Mouse (Mus musculus): ENCODE measurements around the gene Psmb9. TPM values are rescaled to one million over a fixed set of nuclear protein-coding genes. Genes with fewer than 3 reads are reported as not detected.
"Not testable (repeated sequence)": the region's sequence is repeated elsewhere in the genome, so short reads cannot be mapped to it uniquely, and the experiment has no call there.

The Psmb9 gene
- polyA plus RNA-seq, 1 experiment from 2014 or later = 36.8 TPM

- no peaks in the 10 kb centered on the region for H3K9me3 ChIP-seq (ENCODE audit: control insufficient read depth)
- ATAC-seq = peak; percentile 65; the same call in 1 of the 2 replicates
- 50% methylated on average over 4 of the region's 4 CpGs for WGBS
- H3K4me2 ChIP-seq (replicated peaks; ENCODE audit: low read depth) = 0 out of 2 replicates have a peak within 1 kb of the TSS, but pooled peaks have one; percentile 24
- H3K36me3 ChIP-seq (ENCODE audit: control insufficient read depth, insufficient read depth) = no peaks in the 10 kb centered on the region
- H3K27me3 ChIP-seq (replicated peaks; ENCODE audit: control insufficient read depth, insufficient read depth, low read length) = no peaks in the 10 kb centered on the region
- no peaks in the 10 kb centered on the region for H3K4me1 ChIP-seq (replicated peaks; ENCODE audit: control insufficient read depth, insufficient read depth, low read length)
- H3K4me3 ChIP-seq (ENCODE audit: low read depth, low read length) = no peak within 1 kb of the TSS
- TF ChIP-seq CTCF (IDR thresholded peaks at IDR 0.05; ENCODE audit: low read depth) = no peak
- no peak within 1 kb of the TSS for H3K9ac ChIP-seq (ENCODE audit: low read depth, low read length)
- H3K27ac ChIP-seq (ENCODE audit: low read depth, low read length) = no peak within 1 kb of the TSS
Measured at GRCm38 (mm10) chr17:34152923-34153322, 34.6 kb downstream of the Psmb9 start, which contains the start of gene H2-DMb1. Gene H2-DMb1 (plus strand): TSS chr17:34153072.

GRCm38 (mm10) chr17:34144960-34145371 is 42.6 kb downstream of the Psmb9 start:
- TF ChIP-seq CTCF (IDR thresholded peaks at IDR 0.05; ENCODE audit: low read depth) = no peak
- WGBS = 69% methylated on average over 3 of the region's 3 CpGs
- Histone ChIP-seq H3K9me3 (ENCODE audit: control insufficient read depth) (no peaks in the 10 kb centered on the region), H3K4me1 (replicated peaks; ENCODE audit: control insufficient read depth, insufficient read depth, low read length) (no peaks in the 10 kb centered on the region), H3K27ac (ENCODE audit: low read depth, low read length) (no peak overlapping the region), H3K27me3 (replicated peaks; ENCODE audit: control insufficient read depth, insufficient read depth, low read length) (peaks cover 13% of the 10 kb centered on the region; the same call in 1 of the 2 replicates), H3K4me2 (replicated peaks; ENCODE audit: low read depth) (no peak overlapping the region), H3K4me3 (ENCODE audit: low read depth, low read length) (no peak overlapping the region), H3K36me3 (ENCODE audit: control insufficient read depth, insufficient read depth) (no peaks in the 10 kb centered on the region), H3K9ac (ENCODE audit: low read depth, low read length) (no peak overlapping the region)
- ATAC-seq = no peak

GRCm38 (mm10) chr17:34144221-34144620 is 43.3 kb downstream of the Psmb9 start:
- H3K27ac ChIP-seq (ENCODE audit: low read depth, low read length); ATAC-seq; H3K9ac ChIP-seq (ENCODE audit: low read depth, low read length); H3K9me3 ChIP-seq (ENCODE audit: control insufficient read depth); H3K36me3 ChIP-seq (ENCODE audit: control insufficient read depth, insufficient read depth); H3K4me3 ChIP-seq (ENCODE audit: low read depth, low read length); H3K4me2 ChIP-seq (replicated peaks; ENCODE audit: low read depth); H3K4me1 ChIP-seq (replicated peaks; ENCODE audit: control insufficient read depth, insufficient read depth, low read length): not testable (repeated sequence)
- H3K27me3 ChIP-seq (replicated peaks; ENCODE audit: control insufficient read depth, insufficient read depth, low read length) = peaks cover 16% of the 10 kb centered on the region; the same call in 1 of the 2 replicates
- 88% methylated on average over 4 of the region's 4 CpGs for WGBS

GRCm38 (mm10) chr17:34143461-34143860 is 44.1 kb downstream of the Psmb9 start:
- H3K4me2 ChIP-seq (replicated peaks; ENCODE audit: low read depth) = no peak overlapping the region
- TF ChIP-seq CTCF (IDR thresholded peaks at IDR 0.05; ENCODE audit: low read depth) = no peak
- 60% methylated on average over 5 of the region's 5 CpGs for WGBS

GRCm38 (mm10) chr17:34143033-34143432 is 44.5 kb downstream of the Psmb9 start, which contains the start of gene H2-DMb2:
Gene H2-DMb2 (plus strand): TSS chr17:34143307.
- no peak within 1 kb of the TSS for H3K4me2 ChIP-seq (replicated peaks; ENCODE audit: low read depth)
- H3K9me3 ChIP-seq (ENCODE audit: control insufficient read depth) = no peaks in the 10 kb centered on the region
- H3K27me3 ChIP-seq (replicated peaks; ENCODE audit: control insufficient read depth, insufficient read depth, low read length) = peaks cover 27% of the 10 kb centered on the region; the same call in 1 of the 2 replicates
- ATAC-seq = no peak
- no peak within 1 kb of the TSS for H3K4me3 ChIP-seq (ENCODE audit: low read depth, low read length)
- no peak within 1 kb of the TSS for H3K27ac ChIP-seq (ENCODE audit: low read depth, low read length)
- H3K4me1 ChIP-seq (replicated peaks; ENCODE audit: control insufficient read depth, insufficient read depth, low read length) = 0 out of 2 replicates have a peak, but pooled peaks cover 2% of the 10 kb centered on the region
- H3K36me3 ChIP-seq (ENCODE audit: control insufficient read depth, insufficient read depth) = no peaks in the 10 kb centered on the region
- TF ChIP-seq CTCF (IDR thresholded peaks at IDR 0.05; ENCODE audit: low read depth) = no peak
- 31% methylated on average over 7 of the region's 7 CpGs for WGBS
- no peak within 1 kb of the TSS for H3K9ac ChIP-seq (ENCODE audit: low read depth, low read length)

More at GRCm38 (mm10) chr17:34143461-34143860, 44.1 kb downstream of the Psmb9 start:
- Histone ChIP-seq H3K4me1 (replicated peaks; ENCODE audit: control insufficient read depth, insufficient read depth, low read length) (0 out of 2 replicates have a peak, but pooled peaks cover 2% of the 10 kb centered on the region), H3K27ac (ENCODE audit: low read depth, low read length) (no peak overlapping the region), H3K27me3 (replicated peaks; ENCODE audit: control insufficient read depth, insufficient read depth, low read length) (peaks cover 23% of the 10 kb centered on the region; the same call in 1 of the 2 replicates), H3K36me3 (ENCODE audit: control insufficient read depth, insufficient read depth) (no peaks in the 10 kb centered on the region), H3K9ac (ENCODE audit: low read depth, low read length) (no peak overlapping the region), H3K4me3 (ENCODE audit: low read depth, low read length) (no peak overlapping the region), H3K9me3 (ENCODE audit: control insufficient read depth) (no peaks in the 10 kb centered on the region)
- ATAC-seq = no peak

GRCm38 (mm10) chr17:34142456-34143010 is 45.0 kb downstream of the Psmb9 start:
- Histone ChIP-seq H3K4me1 (replicated peaks; ENCODE audit: control insufficient read depth, insufficient read depth, low read length) (0 out of 2 replicates have a peak, but pooled peaks cover 2% of the 10 kb centered on the region), H3K4me3 (ENCODE audit: low read depth, low read length) (no peak overlapping the region), H3K4me2 (replicated peaks; ENCODE audit: low read depth) (no peak overlapping the region), H3K27ac (ENCODE audit: low read depth, low read length) (no peak overlapping the region), H3K27me3 (replicated peaks; ENCODE audit: control insufficient read depth, insufficient read depth, low read length) (peaks cover 29% of the 10 kb centered on the region; the same call in 1 of the 2 replicates), H3K9me3 (ENCODE audit: control insufficient read depth) (no peaks in the 10 kb centered on the region), H3K36me3 (ENCODE audit: control insufficient read depth, insufficient read depth) (no peaks in the 10 kb centered on the region), H3K9ac (ENCODE audit: low read depth, low read length) (no peak overlapping the region)
- no peak for ATAC-seq
- no peak for TF ChIP-seq CTCF (IDR thresholded peaks at IDR 0.05; ENCODE audit: low read depth)
- WGBS = 72% methylated on average over 7 of the region's 7 CpGs

Measured in intestine, postnatal 0 days (tissue).